11 mouse cellular contexts compared by ENCODE assay signal in genomic region chr7:89773926-89774325, GRCm38 (mm10).
DNase-seq lines count a peak whose midpoint lies in the region; ATAC-seq and TF ChIP-seq lines count a peak whose summit lies in the region.
"Had no signal": no experiment of that assay in that cellular context is flagged by ENCODE, and none has a peak within 500 bp of the region (broad histone marks: within the 10 kb centered on the region; RNA-seq: fewer than 3 reads in every experiment).

No protein-coding gene starts in this region.

- no peak for TF ChIP-seq POLR2A in brain, embryonic 14.5 days (IDR thresholded peaks at IDR 0.05; ENCODE audit: borderline replicate concordance, extremely low read depth, insufficient read depth, insufficient read length, poor library complexity, severe bottlenecking)

- H3K36me3 ChIP-seq in limb, embryonic 12.5 days = no peaks in the 10 kb centered on the region

- H3K9me3 ChIP-seq in limb, embryonic 12.5 days = no peaks in the 10 kb centered on the region

- H3K4me3 ChIP-seq in gastrocnemius, adult 2 months = no peak overlapping the region
- H3K4me3 ChIP-seq in left cerebral cortex, adult 2 months = no peak overlapping the region
- no peak overlapping the region for H3K4me3 ChIP-seq in limb, embryonic 12.5 days (replicated peaks)

- DNase-seq in gastrocnemius, adult 2 months = no peak
- no peak for DNase-seq in gastrocnemius, adult 18-20 months (ENCODE audit: low spot score)
- DNase-seq in left cerebral cortex, adult 2 months (ENCODE audit: extremely low spot score in 1 of 2, low spot score in 2 of 2) = no peak
- no peak for DNase-seq in left cerebral cortex, postnatal 14 days (ENCODE audit: low spot score in 2 of 2)
- peak; percentile 59 for DNase-seq in brain, embryonic 14.5 days (ENCODE audit: low read depth)
- no peak for DNase-seq in cerebellum, adult 18-20 months
- no peak for DNase-seq in liver
- DNase-seq: cerebellum, postnatal 36 days; gastrocnemius, postnatal 25 days; thymus, postnatal 36 days had no signal

- no peak overlapping the region for H3K4me2 ChIP-seq in limb, embryonic 12.5 days

- intact Hi-C loops in gastrocnemius, adult 2 months (cut with DNase I) = no loop called here
- intact Hi-C loops in left cerebral cortex, adult 2 months (cut with DNase I) = no loop called here
- intact Hi-C loops in left cerebral cortex, postnatal 14 days (cut with DNase I) = no loop called here

- no peak for TF ChIP-seq CTCF in gastrocnemius, adult 2 months (IDR thresholded peaks at IDR 0.05)
- no peak for TF ChIP-seq CTCF in left cerebral cortex, adult 2 months (IDR thresholded peaks at IDR 0.05)
- no peak for TF ChIP-seq CTCF in brain, embryonic 14.5 days (IDR thresholded peaks at IDR 0.05; ENCODE audit: borderline replicate concordance, extremely low read depth, insufficient read depth, insufficient read length)

- 35% methylated on average over 2 of the region's 2 CpGs for WGBS in limb, embryonic 12.5 days

- no peaks in the 10 kb centered on the region for H3K27me3 ChIP-seq in limb, embryonic 12.5 days

- H3K27ac ChIP-seq in gastrocnemius, adult 2 months = peak overlapping the region; percentile 72
- H3K27ac ChIP-seq in left cerebral cortex, adult 2 months = peak overlapping the region; percentile 5
- H3K27ac ChIP-seq in limb, embryonic 12.5 days = peak overlapping the region; percentile 41; the same call in 1 of the 2 replicates

- H3K4me1 ChIP-seq in limb, embryonic 12.5 days (replicated peaks) = peaks cover 31% of the 10 kb centered on the region

- no peak for ATAC-seq in limb, embryonic 12.5 days (ENCODE audit: insufficient number of reproducible peaks, insufficient read depth, low FRiP score, low TSS enrichment, low read depth)

- no peak overlapping the region for H3K9ac ChIP-seq in limb, embryonic 12.5 days (replicated peaks)

Comparison
In these comparisons a context has a peak if more than half of its experiments do, and no peak if none do; other contexts are left out.
1. H3K27ac ChIP-seq: peak in every context shown above with its lines; median percentile 72 in gastrocnemius, adult 2 months; 41 in limb, embryonic 12.5 days; 5 in left cerebral cortex, adult 2 months.